8 mouse cellular contexts compared by ENCODE assay signal in the genomic region with DNA sequence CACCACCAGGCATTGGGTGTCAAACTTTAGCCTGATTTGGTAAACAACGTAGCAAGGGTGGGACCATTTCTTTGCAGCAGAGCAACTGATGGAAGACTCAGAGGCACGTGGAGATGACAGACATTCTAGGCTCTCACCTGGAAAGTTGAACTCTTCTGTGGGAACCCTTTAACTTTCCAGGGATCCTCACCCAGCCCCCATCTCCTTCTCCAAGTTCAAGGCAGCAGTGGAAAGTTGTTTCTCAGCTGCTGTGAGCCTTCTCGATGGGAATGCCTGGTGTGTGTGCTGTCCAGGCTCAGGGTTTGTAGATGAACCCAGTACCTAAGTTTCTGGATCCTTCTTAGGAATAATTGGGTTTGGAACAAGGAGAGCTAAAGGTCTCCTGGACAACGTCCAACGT. TPM values are rescaled to one million over a fixed set of nuclear protein-coding genes. Genes with fewer than 3 reads are reported as not detected.
DNase-seq lines count a peak whose midpoint lies in the region; ATAC-seq lines count a peak whose summit lies in the region.
"Had no signal": no experiment of that assay in that cellular context is flagged by ENCODE, and none has a peak within 500 bp of the region (broad histone marks: within the 10 kb centered on the region; RNA-seq: fewer than 3 reads in every experiment).

No protein-coding gene starts in this region.

- peak overlapping the region; percentile 82; the same call in 1 of the 2 replicates for H3K9ac ChIP-seq in lung, embryonic 16.5 days (ENCODE audit: low read length)
- H3K9ac ChIP-seq in heart, embryonic 16.5 days (ENCODE audit: low read length): peak overlapping the region; percentile 83; the same call in 1 of the 2 replicates
- H3K9ac ChIP-seq in limb, embryonic 15.5 days: no peak overlapping the region
- H3K9ac ChIP-seq in stomach, embryonic 15.5 days: no peak overlapping the region; the same call in 1 of the 2 replicates

- no peak for ATAC-seq in lung, embryonic 16.5 days (ENCODE audit: low read depth)
- ATAC-seq in heart, embryonic 16.5 days (replicated peaks; ENCODE audit: extremely low read depth, insufficient read depth, low FRiP score): no peak
- no peak for ATAC-seq in limb, embryonic 15.5 days (ENCODE audit: insufficient number of reproducible peaks, low FRiP score, low TSS enrichment, low read depth)
- no peak for ATAC-seq in stomach, embryonic 15.5 days (ENCODE audit: insufficient read depth, low FRiP score, low read depth)
- no peak for ATAC-seq in cerebellum, adult (ENCODE audit: insufficient number of reproducible peaks, low FRiP score, low TSS enrichment)

- no peak for DNase-seq in lung, postnatal 4 days
- DNase-seq in left cerebral cortex, postnatal 25 days (ENCODE audit: low spot score in 2 of 2): no peak

- peak overlapping the region; percentile 42 for H3K27ac ChIP-seq in lung, embryonic 16.5 days (ENCODE audit: low read length)
- H3K27ac ChIP-seq in heart, embryonic 16.5 days (ENCODE audit: low read length): no peak overlapping the region
- H3K27ac ChIP-seq in limb, embryonic 15.5 days: peak overlapping the region; percentile 69; the same call in 1 of the 2 replicates
- no peak overlapping the region for H3K27ac ChIP-seq in stomach, embryonic 15.5 days

- H3K36me3 ChIP-seq in lung, embryonic 16.5 days (ENCODE audit: control insufficient read depth, insufficient read depth, low read length): no peaks in the 10 kb centered on the region
- no peaks in the 10 kb centered on the region for H3K36me3 ChIP-seq in heart, embryonic 16.5 days (ENCODE audit: control insufficient read depth, insufficient read depth)
- no peaks in the 10 kb centered on the region for H3K36me3 ChIP-seq in limb, embryonic 15.5 days
- H3K36me3 ChIP-seq in stomach, embryonic 15.5 days: no peaks in the 10 kb centered on the region

- peak overlapping the region; percentile 67 for H3K4me2 ChIP-seq in lung, embryonic 16.5 days (ENCODE audit: low read depth, low read length)
- H3K4me2 ChIP-seq in heart, embryonic 16.5 days (ENCODE audit: low read depth, low read length): peak overlapping the region; percentile 69
- peak overlapping the region; percentile 79 for H3K4me2 ChIP-seq in limb, embryonic 15.5 days
- H3K4me2 ChIP-seq in stomach, embryonic 15.5 days: peak overlapping the region; percentile 83

- peaks cover 2% of the 10 kb centered on the region; the same call in 1 of the 2 replicates for H3K27me3 ChIP-seq in lung, embryonic 16.5 days (ENCODE audit: control insufficient read depth, insufficient read depth, low read depth, low read length)
- H3K27me3 ChIP-seq in heart, embryonic 16.5 days (ENCODE audit: control insufficient read depth, insufficient read depth, low read length): no peaks in the 10 kb centered on the region
- H3K27me3 ChIP-seq in limb, embryonic 15.5 days: peaks cover 5% of the 10 kb centered on the region; the same call in 1 of the 2 replicates
- 0 out of 2 replicates have a peak, but pooled peaks cover 3% of the 10 kb centered on the region for H3K27me3 ChIP-seq in stomach, embryonic 15.5 days (replicated peaks)

- H3K4me3 ChIP-seq in lung, embryonic 16.5 days (ENCODE audit: low read length): peak overlapping the region; percentile 64
- H3K4me3 ChIP-seq in heart, embryonic 16.5 days (ENCODE audit: low read length): peak overlapping the region; percentile 58
- peak overlapping the region; percentile 61 for H3K4me3 ChIP-seq in limb, embryonic 15.5 days
- H3K4me3 ChIP-seq in stomach, embryonic 15.5 days (replicated peaks): peak overlapping the region; percentile 62

- intact Hi-C loops in left cerebral cortex, postnatal 25 days (cut with DNase I): no loop called here

- 28% methylated on average over 5 of the region's 5 CpGs for WGBS in lung, embryonic 16.5 days
- WGBS in heart, embryonic 16.5 days: 38% methylated on average over 5 of the region's 5 CpGs
- WGBS in limb, embryonic 15.5 days: 39% methylated on average over 5 of the region's 5 CpGs
- 28% methylated on average over 5 of the region's 5 CpGs for WGBS in stomach, embryonic 15.5 days

- H3K9me3 ChIP-seq in lung, embryonic 16.5 days (ENCODE audit: control insufficient read depth, low read length): no peaks in the 10 kb centered on the region
- H3K9me3 ChIP-seq in heart, embryonic 16.5 days (replicated peaks; ENCODE audit: control insufficient read depth, low read length): no peaks in the 10 kb centered on the region
- H3K9me3 ChIP-seq in limb, embryonic 15.5 days: no peaks in the 10 kb centered on the region
- H3K9me3 ChIP-seq in stomach, embryonic 15.5 days: no peaks in the 10 kb centered on the region

- peaks cover 14% of the 10 kb centered on the region for H3K4me1 ChIP-seq in lung, embryonic 16.5 days (replicated peaks; ENCODE audit: control insufficient read depth, insufficient read depth, low read length)
- peaks cover 25% of the 10 kb centered on the region for H3K4me1 ChIP-seq in heart, embryonic 16.5 days (ENCODE audit: control insufficient read depth, insufficient read depth, low read length)
- peaks cover 31% of the 10 kb centered on the region for H3K4me1 ChIP-seq in limb, embryonic 15.5 days
- peaks cover 29% of the 10 kb centered on the region for H3K4me1 ChIP-seq in stomach, embryonic 15.5 days

RNA-seq across cellular contexts. Expression of a gene that starts 0.3 kb away (rescaled TPM):
- 67.3 and 72.1 TPM in 2 replicates for polyA plus RNA-seq in lung, embryonic 16.5 days (2015; fragmentation: Nextera tagmentation; extraction: Ambion mirVana)
- 24.1 and 24.2 TPM in 2 replicates for polyA plus RNA-seq in heart, embryonic 16.5 days (2015; fragmentation: Nextera tagmentation; extraction: Ambion mirVana)
- 26.3 and 31.6 TPM in 2 replicates for polyA plus RNA-seq in limb, embryonic 15.5 days (2015; fragmentation: Nextera tagmentation; extraction: Ambion mirVana)
- 35.2 and 38.3 TPM in 2 replicates for polyA plus RNA-seq in stomach, embryonic 15.5 days (2015; fragmentation: Nextera tagmentation; extraction: Ambion mirVana)
- 1 to 10 TPM; 3.3 to 4.7 TPM for total RNA-seq in left cerebral cortex, postnatal 25 days (2021)

RNA-seq across cellular contexts. Expression of a gene that starts 22.5 kb away (rescaled TPM):
- polyA plus RNA-seq in lung, embryonic 16.5 days (2015; fragmentation: Nextera tagmentation; extraction: Ambion mirVana): 0.11 and 0.36 TPM in 2 replicates
- polyA plus RNA-seq in heart, embryonic 16.5 days (2015; fragmentation: Nextera tagmentation; extraction: Ambion mirVana): not detected in 2 replicates
- not detected in 2 replicates for polyA plus RNA-seq in limb, embryonic 15.5 days (2015; fragmentation: Nextera tagmentation; extraction: Ambion mirVana)
- polyA plus RNA-seq in stomach, embryonic 15.5 days (2015; fragmentation: Nextera tagmentation; extraction: Ambion mirVana): not detected in 2 replicates
- not detected for total RNA-seq in left cerebral cortex, postnatal 25 days (2021)
- total RNA-seq: gastrocnemius, postnatal 14 days had no signal

Comparison
In these comparisons a context has a peak if more than half of its experiments do, and no peak if none do; other contexts are left out.
1. H3K27ac ChIP-seq: peak in lung, embryonic 16.5 days (single experiment) and limb, embryonic 15.5 days (single experiment); none in heart, embryonic 16.5 days (single experiment) and stomach, embryonic 15.5 days (single experiment).
2. H3K9ac ChIP-seq: peak in lung, embryonic 16.5 days (single experiment) and heart, embryonic 16.5 days (single experiment); none in limb, embryonic 15.5 days (single experiment) and stomach, embryonic 15.5 days (single experiment).
3. Peak in every context shown above with its lines, with median percentiles within 50 percentile points of each other: H3K4me2 ChIP-seq and H3K4me3 ChIP-seq.